Mouse (Mus musculus) myocyte (in vitro differentiated cells): ENCODE measurements at regions not wholly inside any gene's neighbourhood (a gene's known extent, or its start where the extent isn't known, plus 50 kb on each side); places are given as distances from the start of the nearest gene placed in this dataset.

ENCODE experiments used
- H3K27me3 ChIP-seq: one replicate; pipeline ENCODE4 v1.6.1; 2011; ENCODE audit not compliant: control insufficient read depth, insufficient read depth, insufficient read length
- H3K36me3 ChIP-seq: one replicate; pipeline ENCODE4 v1.6.1; 2011; ENCODE audit not compliant: control insufficient read depth, insufficient read depth
- H3K4me2 ChIP-seq: one replicate; pipeline ENCODE4 v1.6.1; 2011; ENCODE audit warnings: low read depth, control low read depth
- H3K4me3 ChIP-seq: one replicate; pipeline ENCODE4 v1.5.1; 2011; ENCODE audit warnings: mild to moderate bottlenecking, control low read depth, moderate library complexity
- H3K79me2 ChIP-seq: one replicate; pipeline ENCODE4 v1.6.1; 2011; ENCODE audit not compliant: control insufficient read depth, insufficient read depth
- H3ac ChIP-seq: one replicate; pipeline ENCODE4 v1.6.1; 2011; ENCODE audit not compliant: control insufficient read depth, insufficient read length
- CEBPB ChIP-seq: IDR thresholded peaks from 2 replicates; pipeline ENCODE4 v1.6.1; 2011; ENCODE audit warnings: mild to moderate bottlenecking, moderate library complexity; ENCODE audit not compliant: poor library complexity, insufficient read depth, severe bottlenecking
- E2F4 ChIP-seq: IDR thresholded peaks from one replicate; pipeline ENCODE4 v1.6.1; 2011; ENCODE audit warnings: mild to moderate bottlenecking, control low read depth, moderate library complexity; ENCODE audit not compliant: insufficient read depth
- MAX ChIP-seq: IDR thresholded peaks from one replicate; pipeline ENCODE4 v1.6.1; 2011; ENCODE audit warnings: low read depth, mild to moderate bottlenecking, control low read depth
- MYOD1 ChIP-seq, 3 experiments: IDR thresholded peaks; one replicate each; pipeline ENCODE4 v1.6.1; 2011; ENCODE audit warnings: control low read depth in 2 of 3, low read depth in 2 of 3, mild to moderate bottlenecking in 2 of 3, moderate library complexity in 1 of 3; ENCODE audit not compliant: insufficient read length in 2 of 3, control insufficient read depth in 1 of 3
- MYOG ChIP-seq, 3 experiments: IDR thresholded peaks; one replicate each; pipeline ENCODE4 v1.6.1; 2011; ENCODE audit warnings: control low read depth in 2 of 3, low read depth in 2 of 3, mild to moderate bottlenecking in 2 of 3; ENCODE audit not compliant: insufficient read length in 2 of 3, control insufficient read depth in 1 of 3, insufficient read depth in 1 of 3
- POLR2A ChIP-seq: IDR thresholded peaks from one replicate; pipeline ENCODE4 v1.6.1; 2011; ENCODE audit warnings: low read depth, mild to moderate bottlenecking, control low read depth, moderate library complexity; ENCODE audit not compliant: insufficient read length
- POLR2AphosphoS2 ChIP-seq: IDR thresholded peaks from one replicate; pipeline ENCODE4 v1.6.1; 2011; ENCODE audit warnings: low read depth, control low read depth; ENCODE audit not compliant: insufficient read length
- REST ChIP-seq: IDR thresholded peaks from one replicate; pipeline ENCODE4 v1.6.1; 2011; ENCODE audit warnings: mild to moderate bottlenecking, control low read depth, moderate library complexity; ENCODE audit not compliant: insufficient read depth, insufficient read length
- SRF ChIP-seq: IDR thresholded peaks from one replicate; pipeline ENCODE4 v1.6.1; 2011; ENCODE audit warnings: low read depth; ENCODE audit not compliant: control insufficient read depth, insufficient read length
- TCF12 ChIP-seq: IDR thresholded peaks from one replicate; pipeline ENCODE4 v1.6.1; 2011; ENCODE audit warnings: mild to moderate bottlenecking, control low read depth; ENCODE audit not compliant: poor library complexity, insufficient read depth, severe bottlenecking
- TCF3 ChIP-seq: IDR thresholded peaks from one replicate; pipeline ENCODE4 v1.6.1; 2011; ENCODE audit warnings: low read depth, control low read depth; ENCODE audit not compliant: insufficient read length
- USF1 ChIP-seq: IDR thresholded peaks from one replicate; pipeline ENCODE4 v1.6.1; 2011; ENCODE audit warnings: low read depth, mild to moderate bottlenecking, control low read depth, moderate library complexity

GRCm38 (mm10) chr15:93675624-93676023 lies 79.9 kb upstream of the Prickle1 start:
- Histone ChIP-seq H3K79me2 (no peaks in the 10 kb centered on the region), H3K27me3 (no peaks in the 10 kb centered on the region), H3K4me2 (no peak overlapping the region), H3K4me3 (no peak overlapping the region), H3ac (no peak overlapping the region), H3K36me3 (no peaks in the 10 kb centered on the region)
- TF ChIP-seq CEBPB (no peak), E2F4 (no peak), MYOG (IDR thresholded peaks at IDR 0.05; ENCODE audit: control insufficient read depth in 1 of 3, insufficient read depth in 1 of 3, insufficient read length in 2 of 3, low read depth in 2 of 3) (no peak), TCF3 (no peak), POLR2A (no peak), MYOD1 (IDR thresholded peaks at IDR 0.05; ENCODE audit: control insufficient read depth in 1 of 3, insufficient read length in 2 of 3, low read depth in 2 of 3) (no peak), MAX (no peak), USF1 (no peak), TCF12 (no peak), SRF (no peak), REST (no peak), POLR2AphosphoS2 (no peak)

GRCm38 (mm10) chr15:93673976-93674375 lies 78.3 kb upstream of the Prickle1 start:
- TF ChIP-seq TCF12 (no peak), MYOD1 (IDR thresholded peaks at IDR 0.05; ENCODE audit: control insufficient read depth in 1 of 3, insufficient read length in 2 of 3, low read depth in 2 of 3) (no peak), REST (no peak), MAX (no peak), POLR2A (no peak), TCF3 (no peak), SRF (no peak), CEBPB (no peak), MYOG (IDR thresholded peaks at IDR 0.05; ENCODE audit: control insufficient read depth in 1 of 3, insufficient read depth in 1 of 3, insufficient read length in 2 of 3, low read depth in 2 of 3) (no peak), E2F4 (no peak), POLR2AphosphoS2 (no peak), USF1 (no peak)
- H3K27me3 ChIP-seq = no peaks in the 10 kb centered on the region
- H3K36me3 ChIP-seq = no peaks in the 10 kb centered on the region
- no peak overlapping the region for H3K4me3 ChIP-seq
- no peak overlapping the region for H3ac ChIP-seq
- no peaks in the 10 kb centered on the region for H3K79me2 ChIP-seq
- no peak overlapping the region for H3K4me2 ChIP-seq

GRCm38 (mm10) chr15:93663876-93664275 lies 68.2 kb upstream of the Prickle1 start:
- Histone ChIP-seq H3K27me3 (no peaks in the 10 kb centered on the region), H3K4me3 (no peak overlapping the region), H3K79me2 (no peaks in the 10 kb centered on the region), H3K36me3 (no peaks in the 10 kb centered on the region), H3K4me2 (no peak overlapping the region), H3ac (no peak overlapping the region)
- TF ChIP-seq REST (no peak), POLR2AphosphoS2 (no peak), MYOD1 (IDR thresholded peaks at IDR 0.05; ENCODE audit: control insufficient read depth in 1 of 3, insufficient read length in 2 of 3, low read depth in 2 of 3) (no peak), POLR2A (no peak), SRF (no peak), CEBPB (no peak), USF1 (no peak), MAX (no peak), TCF3 (no peak), TCF12 (no peak), MYOG (IDR thresholded peaks at IDR 0.05; ENCODE audit: control insufficient read depth in 1 of 3, insufficient read depth in 1 of 3, insufficient read length in 2 of 3, low read depth in 2 of 3) (no peak)

- Histone ChIP-seq H3K36me3 (no peaks in the 10 kb centered on the region), H3ac (no peak overlapping the region), H3K79me2 (no peaks in the 10 kb centered on the region), H3K4me2 (no peak overlapping the region), H3K27me3 (no peaks in the 10 kb centered on the region), H3K4me3 (no peak overlapping the region)
- TF ChIP-seq MYOG (IDR thresholded peaks at IDR 0.05; ENCODE audit: control insufficient read depth in 1 of 3, insufficient read depth in 1 of 3, insufficient read length in 2 of 3, low read depth in 2 of 3) (peak in 2 of 3 experiments; percentile 30 to 58), TCF3 (no peak), MYOD1 (IDR thresholded peaks at IDR 0.05; ENCODE audit: control insufficient read depth in 1 of 3, insufficient read length in 2 of 3, low read depth in 2 of 3) (peak in 1 of 3 experiments; percentile 17)
Measured at GRCm38 (mm10) chr15:93662601-93663000, 66.9 kb upstream of the Prickle1 start.

GRCm38 (mm10) chr15:93661801-93662200 lies 66.1 kb upstream of the Prickle1 start:
- TF ChIP-seq POLR2A (no peak), POLR2AphosphoS2 (no peak), REST (no peak)
- no peaks in the 10 kb centered on the region for H3K79me2 ChIP-seq
- H3K4me3 ChIP-seq = no peak overlapping the region
- H3K4me2 ChIP-seq = no peak overlapping the region
- H3ac ChIP-seq = no peak overlapping the region
- no peaks in the 10 kb centered on the region for H3K27me3 ChIP-seq
- H3K36me3 ChIP-seq = no peaks in the 10 kb centered on the region
